Mouse (Mus musculus): ENCODE results near the gene Sspn.

GRCm38 (mm10) chr6:145998314-145999007 is 67.0 kb downstream of the Sspn start:
- TF ChIP-seq CTCF (IDR thresholded peaks at IDR 0.05; ENCODE audit: low read depth, low read length) (no peak), TAL1 (conservative IDR thresholded peaks at IDR 0.05; ENCODE audit: low read depth, low read length) (no peak), GATA1 (IDR thresholded peaks at IDR 0.05; ENCODE audit: borderline replicate concordance, low read length) (no peak), POLR2AphosphoS5 (IDR thresholded peaks at IDR 0.05; ENCODE audit: insufficient replicate concordance, low read depth, low read length) (no peak), GATA2 (IDR thresholded peaks at IDR 0.05; ENCODE audit: borderline replicate concordance, low read depth, low read length) (no peak)
